Mouse (Mus musculus) kidney, postnatal 4 days (tissue): ENCODE results near the gene Map3k12.

Experiments used
- DNase-seq, 2 experiments: peaks; one replicate each; pipeline ENCODE4 v3.0.0; 2021; ENCODE audit warnings: mixed read lengths in 2 of 2

Map3k12 gene

DNA sequence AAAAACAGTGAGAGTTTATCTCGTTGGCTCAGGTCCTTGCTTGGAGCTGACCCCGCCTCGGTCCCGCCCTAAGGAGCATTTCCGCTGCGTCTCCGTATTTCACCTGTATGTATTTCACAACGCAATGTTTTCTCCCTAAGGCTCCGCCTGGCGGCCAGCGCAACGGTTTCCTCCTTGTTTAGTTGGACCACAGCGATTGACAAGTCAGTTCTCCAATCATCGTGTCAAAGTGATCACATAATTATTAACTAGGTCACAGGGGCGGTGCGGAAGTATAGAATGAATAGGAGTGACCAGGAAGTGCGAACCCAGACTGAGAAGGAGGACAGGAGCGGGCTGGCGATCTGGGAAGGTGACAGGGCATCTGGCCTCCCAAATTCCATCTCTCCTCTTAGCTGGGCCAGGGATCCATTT is 58.0 kb downstream of the Map3k12 start, which contains the start of gene Prr13:
TSS of gene Prr13 (plus strand) at position 125 of the 414 bp plus-strand sequence.
- DNase-seq = peak; percentile 91 to 95

DNA sequence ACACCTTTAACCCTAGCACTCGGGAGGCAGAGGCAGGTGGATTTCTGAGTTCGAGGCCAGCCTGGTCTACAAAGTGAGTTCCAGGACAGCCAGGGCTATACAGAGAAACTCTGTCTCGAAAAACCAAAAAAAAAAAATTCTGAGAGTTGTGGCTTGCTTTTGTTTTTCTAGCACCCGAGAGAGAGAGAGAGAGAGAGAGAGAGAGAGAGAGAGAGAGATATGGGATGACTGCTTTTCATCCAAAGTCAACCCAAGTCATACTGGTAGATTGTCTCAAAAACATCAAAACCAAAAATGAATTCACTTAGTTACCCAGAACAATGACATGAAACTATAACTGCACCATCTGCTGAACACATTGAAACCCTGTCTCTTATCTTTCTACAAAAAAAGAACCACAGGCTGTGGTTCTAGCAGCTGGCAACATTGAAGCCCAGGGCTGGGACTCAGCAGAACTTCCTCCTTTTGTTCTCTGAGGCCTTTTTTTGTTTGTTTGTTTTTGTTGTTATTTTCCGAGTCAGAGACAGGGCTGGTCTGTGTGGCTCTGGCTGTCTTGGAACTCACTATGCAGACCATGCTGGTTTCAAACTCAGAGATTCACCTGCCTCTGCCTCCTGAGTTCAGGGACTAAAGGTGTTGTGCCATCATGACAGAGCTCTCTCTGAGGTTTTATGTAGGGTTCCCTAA is 58.7 kb downstream of the Map3k12 start:
- DNase-seq = no peak

GRCm38 (mm10) chr15:102455993-102456392 is 60.9 kb downstream of the Map3k12 start:
- peak; percentile 38 to 50 for DNase-seq

DNA sequence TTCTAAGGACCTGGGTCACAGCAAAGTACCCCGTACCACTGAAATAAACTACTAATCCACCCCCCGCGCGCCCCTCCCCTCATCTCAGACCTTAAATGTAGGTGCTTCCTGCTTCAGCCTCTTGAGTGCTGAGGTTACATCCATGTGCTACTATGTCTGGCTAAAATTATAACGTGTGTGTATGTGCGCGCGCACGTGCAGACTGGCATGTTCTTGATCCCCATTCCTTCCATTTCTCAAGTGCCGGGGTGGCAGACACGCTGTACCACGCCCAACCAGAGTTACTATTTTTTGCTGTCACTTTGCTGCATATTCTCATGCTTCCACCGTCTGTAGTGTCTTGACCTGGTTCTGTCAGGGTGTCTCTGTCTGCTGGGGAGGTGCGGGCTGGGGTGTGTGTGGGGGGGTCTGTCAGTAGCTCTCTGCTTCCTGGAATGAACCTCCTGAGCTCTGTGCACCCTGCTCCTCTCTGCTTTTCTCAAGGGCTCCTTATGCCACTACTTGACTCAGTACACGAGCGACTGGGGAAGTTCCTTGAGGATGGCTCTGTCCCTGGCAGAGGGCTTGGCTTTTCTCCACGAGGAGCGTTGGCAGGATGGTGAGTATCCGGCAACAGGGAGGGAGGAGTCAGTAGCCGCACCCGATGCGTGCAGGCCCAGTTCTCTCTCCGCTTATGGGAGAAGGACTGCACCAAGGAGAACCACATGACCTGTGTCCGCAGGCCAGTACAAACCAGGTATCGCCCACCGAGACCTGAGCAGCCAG is 65.0 kb downstream of the Map3k12 start:
- no peak for DNase-seq

- DNase-seq = peak in 1 of 2 experiments; percentile 45
Observed at GRCm38 (mm10) chr15:102450928-102451327, 65.9 kb downstream of the Map3k12 start.

DNA sequence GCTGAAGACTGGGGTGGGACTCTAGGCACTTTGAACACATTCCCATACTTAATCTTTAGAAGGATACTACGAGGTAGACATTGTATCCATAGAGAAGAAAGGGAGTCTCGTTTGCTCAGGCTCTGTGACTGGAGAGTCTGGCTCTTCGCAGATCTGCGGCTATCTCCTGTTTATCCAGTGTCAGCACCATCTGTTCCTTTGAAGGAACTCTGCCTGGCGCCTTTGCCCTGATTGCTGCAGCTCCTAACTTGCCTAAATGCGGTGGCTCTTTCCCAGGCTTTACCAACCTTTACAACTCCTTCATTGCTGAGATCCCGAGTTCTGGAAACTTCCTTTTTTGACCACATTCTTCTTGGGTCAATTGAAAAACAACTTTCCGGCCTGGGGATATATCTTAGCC is 67.5 kb downstream of the Map3k12 start:
- no peak for DNase-seq
